Mouse (Mus musculus) right cerebral cortex, postnatal 25 days (tissue): ENCODE data around the gene AC124502.3.
A peak's percentile ranks its signal among the peaks of the same experiment; 100 is the strongest.
"Not testable (repeated sequence)": the region's sequence is repeated elsewhere in the genome, so short reads cannot be mapped to it uniquely, and the experiment has no call there.

Source experiments
- DNase-seq: peaks from one replicate; pipeline ENCODE4 v3.0.0; 2022

Gene AC124502.3

GRCm38 (mm10) chr19:5038709-5039156, at the start of gene AC124502.3, which contains the start of gene B4gat1:
Gene AC124502.3, plus strand, starts transcription at chr19:5038891.
Gene B4gat1, plus strand, starts transcription at chr19:5038826.
- peak; percentile 93 for DNase-seq

DNA sequence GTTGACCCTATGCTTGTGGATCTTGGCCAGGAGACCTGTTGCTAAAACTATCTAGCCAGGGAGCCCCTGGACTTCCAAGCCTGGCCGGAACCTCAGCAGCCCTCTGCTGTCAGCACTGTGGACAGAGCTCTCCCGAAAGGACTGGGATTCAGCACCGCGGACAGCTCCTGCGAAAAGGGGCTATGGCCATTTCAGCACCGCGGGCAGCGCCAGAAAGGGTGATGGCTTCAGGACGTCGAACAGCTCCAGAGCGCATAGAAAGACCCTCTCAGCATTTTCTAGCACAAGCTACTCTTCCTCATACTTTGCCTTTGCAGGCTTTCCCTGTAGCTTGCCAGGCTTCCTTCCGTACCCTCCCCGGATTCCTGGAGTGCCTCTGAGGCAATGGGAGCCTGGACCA, 49.7 kb upstream of the AC124502.3 start:
- DNase-seq = no peak

DNA sequence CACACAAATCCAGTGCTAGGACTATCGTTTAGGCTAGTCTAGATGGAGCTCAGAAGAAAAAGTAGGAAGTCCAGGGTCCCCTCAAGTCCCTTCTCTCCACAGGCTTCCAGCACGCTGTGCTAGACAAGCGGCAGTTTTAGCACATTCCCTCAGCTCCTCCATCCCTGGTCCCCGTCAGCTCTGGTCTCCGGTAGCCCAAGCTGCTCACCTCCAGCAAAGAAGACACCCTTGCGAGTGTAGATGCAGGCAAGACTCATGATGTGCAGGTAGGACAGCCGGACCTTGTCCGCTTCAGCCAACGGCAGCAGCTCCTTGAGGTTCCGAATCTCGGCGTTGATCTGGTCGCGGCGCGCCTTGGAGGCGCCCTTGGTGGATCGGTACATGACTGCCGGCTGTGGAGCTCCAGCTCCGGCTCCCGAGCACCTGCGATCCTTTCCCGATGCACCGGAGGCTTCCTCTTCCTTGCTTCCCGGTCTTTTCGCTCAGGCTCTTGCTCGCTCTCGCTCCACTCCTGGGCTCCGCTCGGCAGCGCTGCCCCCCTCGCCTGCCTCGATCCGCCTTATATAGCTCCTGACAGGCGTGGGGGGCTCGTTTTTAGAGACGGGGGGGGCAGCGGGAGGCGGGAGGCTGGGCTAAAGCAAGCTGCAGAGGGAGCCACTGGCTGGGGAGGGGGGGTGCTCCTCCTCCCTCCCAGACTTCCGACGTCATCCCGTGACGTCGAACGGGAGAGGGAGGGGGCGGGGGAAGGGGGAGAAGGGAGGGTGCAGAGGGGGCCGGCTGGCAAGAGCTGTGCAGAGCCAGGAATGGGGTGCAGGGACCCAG, 49.0 kb upstream of the AC124502.3 start:
- peak; percentile 86 for DNase-seq

GRCm38 (mm10) chr19:4990256-4990625, 48.5 kb upstream of the AC124502.3 start, which contains the start of gene Npas4:
Gene Npas4, minus strand, starts transcription at chr19:4990316.
- DNase-seq = no peak

DNA sequence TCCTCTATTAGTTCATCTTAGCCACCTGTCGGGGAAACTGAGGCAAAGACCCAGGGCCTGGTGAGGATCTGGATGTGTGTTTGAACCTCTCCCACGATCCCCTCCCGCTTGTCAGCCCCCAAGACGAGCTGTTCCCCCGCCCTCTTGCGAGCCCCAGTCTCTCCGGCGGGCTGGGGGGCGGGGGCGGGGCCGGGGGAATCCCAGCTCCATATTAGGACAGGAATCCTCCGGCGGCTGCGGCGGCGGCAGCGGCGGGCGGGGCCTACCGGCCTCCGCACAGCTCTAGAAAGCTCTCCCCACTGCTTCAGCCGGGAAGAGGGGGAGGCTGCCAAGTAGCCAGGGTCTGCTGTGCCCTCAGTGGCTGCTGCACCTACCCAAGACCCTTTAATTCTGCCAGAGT, 48.0 kb upstream of the AC124502.3 start:
- DNase-seq = peak; percentile 65

DNA sequence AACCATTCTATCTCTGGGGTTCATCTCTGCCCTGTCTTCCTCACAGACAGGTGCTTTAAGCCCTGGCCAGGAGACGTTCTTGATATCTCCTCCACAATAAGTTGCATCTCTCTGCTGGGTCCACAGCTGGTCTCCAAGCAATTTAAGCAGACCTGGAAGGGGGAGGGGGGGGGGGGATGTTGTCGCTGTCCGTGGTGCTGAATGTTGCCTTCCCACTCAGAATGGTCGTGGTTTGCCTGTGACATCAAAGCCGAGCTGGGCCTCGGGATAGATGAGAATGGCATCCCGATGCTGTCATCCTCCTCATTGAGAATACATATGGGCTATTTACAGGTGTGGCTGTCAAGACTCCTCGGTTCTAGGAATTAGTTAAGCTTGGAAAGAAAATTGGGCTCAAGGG, 46.3 kb upstream of the AC124502.3 start:
- DNase-seq = no peak

DNA sequence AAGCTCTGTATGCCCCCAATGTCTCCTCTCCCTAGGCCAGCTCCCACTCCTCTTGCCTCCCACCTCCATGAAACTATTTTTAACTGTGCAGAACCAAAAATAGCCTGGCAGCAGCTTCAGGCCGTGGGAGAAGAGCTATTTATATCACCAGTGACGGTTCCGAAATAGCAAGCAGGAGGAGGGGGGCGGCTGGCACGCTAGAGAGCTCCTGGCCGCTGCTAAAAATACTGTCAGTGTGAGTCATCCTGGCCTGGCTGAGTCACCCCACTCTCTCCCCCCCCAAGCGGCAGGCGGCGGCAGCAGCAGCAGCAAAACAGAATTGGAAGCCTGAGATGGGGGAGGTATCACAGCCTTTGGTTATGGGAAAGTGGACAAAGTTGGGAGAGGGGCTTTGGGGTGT, 45.8 kb upstream of the AC124502.3 start:
- DNase-seq = peak; percentile 85

- DNase-seq = peak; percentile 87
These were observed 44.6 kb upstream of the AC124502.3 start for GRCm38 (mm10) chr19:4994043-4994442.

- DNase-seq = peak; percentile 63
These were observed 39.1 kb upstream of the AC124502.3 start for GRCm38 (mm10) chr19:4999445-5000140.

DNA sequence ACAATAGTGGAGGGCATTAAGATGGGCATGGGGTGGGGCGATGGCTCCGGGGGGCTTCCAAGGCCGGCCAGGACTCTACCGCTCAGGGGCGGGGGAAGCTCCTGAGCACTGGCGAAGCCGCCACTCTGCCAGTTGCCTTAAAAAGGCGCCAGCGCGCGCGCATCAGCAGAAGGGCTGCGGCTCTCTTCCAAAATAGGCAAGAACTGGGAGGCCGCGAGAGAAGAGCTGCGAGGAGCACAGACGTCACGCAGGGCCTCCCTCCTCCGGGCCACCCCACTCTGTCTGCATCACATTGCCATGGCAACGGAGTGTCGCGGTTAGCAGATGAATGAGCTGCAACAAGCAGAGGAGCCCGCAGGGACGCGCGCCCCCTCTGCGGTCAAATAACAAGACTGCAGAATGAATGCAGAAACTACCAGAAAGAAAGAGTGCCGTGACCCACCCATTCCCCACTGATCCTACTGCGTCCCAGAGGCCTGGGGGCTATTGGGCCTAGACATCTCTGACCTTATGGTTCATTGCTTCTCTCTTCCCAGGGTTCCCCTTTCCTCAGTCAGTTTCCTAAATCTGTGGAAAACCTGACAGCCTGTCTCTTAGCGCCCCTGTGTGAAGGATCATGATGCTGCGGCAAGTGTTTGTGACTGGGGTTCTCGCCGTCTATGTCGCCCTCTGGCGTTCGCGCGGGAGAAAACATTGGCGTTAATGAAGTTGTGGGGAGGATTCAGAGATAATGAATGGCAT, 36.9 kb upstream of the AC124502.3 start:
- peak; percentile 95 for DNase-seq

DNA sequence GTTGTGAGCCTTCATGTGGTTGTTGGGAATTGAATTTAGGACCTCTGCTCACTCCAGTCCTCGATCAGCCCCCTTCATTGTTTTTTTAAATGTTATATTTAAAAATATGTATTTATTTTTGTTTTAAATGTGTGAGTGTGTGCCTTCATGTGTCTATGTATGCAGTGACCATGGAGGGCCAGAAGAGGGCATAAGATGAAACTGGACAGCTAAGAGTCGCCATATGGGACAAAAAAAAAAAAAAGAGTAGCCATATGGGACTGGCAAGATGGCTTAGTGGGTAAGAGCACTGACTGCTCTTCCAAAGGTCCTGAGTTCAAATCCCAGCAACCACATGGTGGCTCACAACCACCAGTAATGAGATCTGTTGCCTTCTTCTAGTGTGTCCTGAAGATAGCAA, 35.0 kb upstream of the AC124502.3 start:
- not testable (repeated sequence) for DNase-seq

DNA sequence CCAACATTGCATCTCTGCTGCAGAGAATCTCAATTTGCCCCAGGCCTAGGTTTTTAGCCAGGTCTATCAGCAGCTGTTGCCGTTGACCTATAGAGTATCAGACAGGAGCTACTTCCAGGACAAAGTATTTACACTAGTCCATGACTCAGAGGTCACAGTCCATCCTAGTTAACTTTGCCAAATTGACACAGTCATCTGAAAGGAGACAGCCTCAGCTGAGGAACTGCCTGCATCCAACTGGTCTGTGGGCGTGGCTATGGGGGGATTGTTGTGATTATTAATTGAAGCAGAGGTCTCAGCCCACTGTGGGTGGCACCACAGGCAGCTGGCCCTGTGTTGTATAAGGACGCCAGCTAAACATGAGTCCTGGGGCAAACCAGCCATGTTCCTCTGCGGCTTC, 33.8 kb upstream of the AC124502.3 start:
- no peak for DNase-seq

DNA sequence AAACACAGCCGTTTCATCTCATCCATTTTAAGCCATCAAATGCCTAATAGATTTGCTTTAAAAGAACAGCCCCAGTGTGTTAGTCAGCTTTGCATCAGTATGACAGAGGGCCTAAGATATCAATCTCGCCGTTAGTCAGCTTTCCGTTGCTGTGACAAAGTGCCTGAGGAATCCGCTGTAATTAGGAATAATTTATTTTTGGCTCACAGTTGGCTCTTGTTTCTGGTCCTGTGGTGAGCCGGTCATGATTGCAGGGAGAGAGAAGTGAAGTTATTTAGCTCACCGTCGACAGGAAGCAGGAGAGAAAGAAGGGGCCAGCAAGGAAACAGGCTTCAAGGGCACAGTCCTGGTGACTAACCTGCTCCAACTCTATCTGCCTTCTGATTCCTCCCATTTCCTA, 25.6 kb upstream of the AC124502.3 start:
- DNase-seq = no peak

GRCm38 (mm10) chr19:5014961-5015398, 23.7 kb upstream of the AC124502.3 start:
- no peak for DNase-seq

GRCm38 (mm10) chr19:5016221-5016742, 22.4 kb upstream of the AC124502.3 start:
- no peak for DNase-seq

GRCm38 (mm10) chr19:5016782-5017181, 21.9 kb upstream of the AC124502.3 start:
- DNase-seq = no peak

GRCm38 (mm10) chr19:5017611-5018010, 21.1 kb upstream of the AC124502.3 start:
- DNase-seq = no peak

DNA sequence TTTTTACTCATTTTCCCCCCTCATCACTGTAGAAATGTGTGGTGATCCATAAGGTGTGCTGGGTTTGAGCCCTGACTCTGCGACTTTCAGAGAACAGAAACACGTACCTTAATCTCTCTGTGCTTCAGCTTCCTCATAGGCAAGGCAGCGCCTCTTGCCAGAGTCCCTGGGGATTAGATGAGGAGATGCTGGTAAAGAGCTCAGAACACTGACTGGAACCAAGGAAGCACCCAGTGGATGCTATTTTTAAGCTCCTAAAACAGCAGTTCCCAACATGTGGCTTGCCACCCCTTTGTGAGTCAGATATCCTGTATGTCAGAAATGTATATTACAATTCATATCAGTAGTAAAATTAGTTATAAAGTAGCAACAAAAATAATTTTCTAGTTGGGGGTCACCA, 20.5 kb upstream of the AC124502.3 start:
- DNase-seq = no peak

GRCm38 (mm10) chr19:5021416-5021815, 17.3 kb upstream of the AC124502.3 start:
- DNase-seq = no peak

DNA sequence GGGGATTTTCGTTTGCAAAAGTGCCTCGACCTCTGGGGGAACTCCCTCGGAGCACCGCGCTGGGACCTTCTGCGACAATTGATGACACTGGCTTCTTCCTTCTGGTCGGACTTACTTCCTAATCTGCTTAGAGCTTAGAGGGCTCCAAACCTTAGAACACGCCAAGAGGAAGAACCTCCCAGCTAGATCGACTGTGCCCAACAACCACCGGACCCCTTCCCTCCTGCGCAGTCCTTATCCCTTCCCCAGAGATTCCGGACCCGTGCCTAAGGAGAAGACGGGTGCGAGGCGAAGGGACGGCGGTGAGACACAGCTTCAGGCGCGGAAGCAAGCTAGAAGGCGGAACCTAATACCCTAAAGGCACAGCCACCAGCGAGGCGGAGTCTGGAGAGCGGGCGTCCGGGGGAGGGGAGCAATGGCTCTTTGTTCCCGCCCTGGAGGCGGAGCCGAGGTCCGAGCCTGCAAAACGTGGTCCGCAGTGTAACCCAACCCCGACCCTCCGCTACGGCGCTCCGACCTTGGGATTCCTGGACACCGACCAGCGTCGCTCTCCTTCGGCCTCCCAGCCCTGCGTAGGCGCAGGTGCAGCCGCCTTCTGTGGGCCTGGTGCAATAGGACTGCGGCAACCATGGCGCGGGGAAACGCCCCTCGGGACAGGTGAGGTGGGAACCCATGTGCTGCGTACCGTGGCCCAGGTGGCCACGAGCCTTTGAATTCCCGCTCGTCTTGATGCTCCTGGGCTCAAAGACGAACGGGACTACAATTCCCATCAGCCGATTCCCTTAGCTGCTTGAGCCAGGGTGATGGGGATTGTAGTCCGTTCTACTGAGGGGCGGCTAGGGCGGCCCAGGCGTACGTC, 14.8 kb upstream of the AC124502.3 start, which contains the start of gene Slc29a2:
Gene Slc29a2 (plus strand): TSS at position 240 of the 859 bp plus-strand sequence.
- peak; percentile 91 for DNase-seq

GRCm38 (mm10) chr19:5026111-5026510, 12.6 kb upstream of the AC124502.3 start:
- no peak for DNase-seq

- DNase-seq = no peak
These were observed 6.0 kb upstream of the AC124502.3 start for GRCm38 (mm10) chr19:5032686-5033085.
